Mouse (Mus musculus) megakaryocyte-erythroid progenitor cell, adult 5-6 weeks (primary cell): ENCODE data around the gene Ccdc78. TPM values are rescaled to one million over a fixed set of nuclear protein-coding genes. Genes with fewer than 3 reads are reported as not detected.

Experiments used
- total RNA-seq, 2 experiments: library from RNA; stranded (forward) in 1 of 2; stranded (reverse) in 1 of 2; fragments of 200-1000, 215-1000 nt in 1 of 2; fragments of >200 nt in 1 of 2; fragmentation: Nextera tagmentation in 1 of 2; gene quantifications; 2 replicates each; pipeline ENCODE4 v1.2.3; 2014 to 2017

The Ccdc78 gene
- total RNA-seq, 2 experiments from 2014 or later, result not detected

Other genes with a start within 250 kb of the Ccdc78 start
- not detected in 2 replicates for gene Sox8, start 215.9 kb upstream of the Ccdc78 start, total RNA-seq (2014; fragmentation: Nextera tagmentation)
- gene Sox8, start 215.9 kb upstream of the Ccdc78 start, total RNA-seq (2017), result not detected in 2 replicates
- gene Lmf1, start 207.5 kb upstream of the Ccdc78 start, total RNA-seq (2014; fragmentation: Nextera tagmentation), result 17.6 and 24.2 TPM in 2 replicates
- gene Lmf1, start 207.5 kb upstream of the Ccdc78 start, total RNA-seq (2017), result 3.2 and 4.8 TPM in 2 replicates
- not detected in 2 replicates for gene Gng13, start 69.4 kb upstream of the Ccdc78 start, total RNA-seq (2014; fragmentation: Nextera tagmentation)
- gene Gng13, start 69.4 kb upstream of the Ccdc78 start, total RNA-seq (2017), result not detected in 2 replicates
- gene Chtf18, start 59.2 kb upstream of the Ccdc78 start, total RNA-seq (2014; fragmentation: Nextera tagmentation), result 59.0 and 65.4 TPM in 2 replicates
- gene Chtf18, start 59.2 kb upstream of the Ccdc78 start, total RNA-seq (2017), result 39.0 and 53.3 TPM in 2 replicates
- 14.9 and 17.8 TPM in 2 replicates for gene Rpusd1, start 58.9 kb upstream of the Ccdc78 start, total RNA-seq (2014; fragmentation: Nextera tagmentation)
- 1.8 and 2.1 TPM in 2 replicates for gene Rpusd1, start 58.9 kb upstream of the Ccdc78 start, total RNA-seq (2017)
- not detected in 2 replicates for gene Mslnl, start 50.5 kb upstream of the Ccdc78 start, total RNA-seq (2014; fragmentation: Nextera tagmentation)
- gene Mslnl, start 50.5 kb upstream of the Ccdc78 start, total RNA-seq (2017), result not detected in 2 replicates
- gene Msln, start 32.2 kb upstream of the Ccdc78 start, total RNA-seq (2014; fragmentation: Nextera tagmentation), result not detected in 2 replicates
- gene Msln, start 32.2 kb upstream of the Ccdc78 start, total RNA-seq (2017), result not detected in 2 replicates
- gene Narfl, start 12.8 kb upstream of the Ccdc78 start, total RNA-seq (2014; fragmentation: Nextera tagmentation), result 20.4 and 29.9 TPM in 2 replicates
- gene Narfl, start 12.8 kb upstream of the Ccdc78 start, total RNA-seq (2017), result 10.3 and 23.8 TPM in 2 replicates
- gene Haghl, start 907 bp upstream of the Ccdc78 start, total RNA-seq (2014; fragmentation: Nextera tagmentation), result 10.7 and 18.1 TPM in 2 replicates
- gene Haghl, start 907 bp upstream of the Ccdc78 start, total RNA-seq (2017), result 11.8 and 15.7 TPM in 2 replicates
- 62.4 and 172 TPM in 2 replicates for gene Fam173a, start 6.3 kb downstream of the Ccdc78 start, total RNA-seq (2014; fragmentation: Nextera tagmentation)
- 11.1 and 21.4 TPM in 2 replicates for gene Fam173a, start 6.3 kb downstream of the Ccdc78 start, total RNA-seq (2017)
- gene AC134908.4, start 9.1 kb downstream of the Ccdc78 start, total RNA-seq (2014; fragmentation: Nextera tagmentation), result 19.1 TPM in 1 of 2 replicates, not detected in the other
- gene AC134908.4, start 9.1 kb downstream of the Ccdc78 start, total RNA-seq (2017), result not detected in 2 replicates
- gene Metrn, start 10.6 kb downstream of the Ccdc78 start, total RNA-seq (2014; fragmentation: Nextera tagmentation), result 20.6 and 22.9 TPM in 2 replicates
- 11.3 and 15.5 TPM in 2 replicates for gene Metrn, start 10.6 kb downstream of the Ccdc78 start, total RNA-seq (2017)
- gene Fbxl16, start 22.5 kb downstream of the Ccdc78 start, total RNA-seq (2014; fragmentation: Nextera tagmentation), result 0.26 TPM in 1 of 2 replicates, not detected in the other
- gene Fbxl16, start 22.5 kb downstream of the Ccdc78 start, total RNA-seq (2017), result not detected in 2 replicates
- 16.6 and 33.3 TPM in 2 replicates for gene Wdr24, start 37.0 kb downstream of the Ccdc78 start, total RNA-seq (2014; fragmentation: Nextera tagmentation)
- 15.5 and 17.2 TPM in 2 replicates for gene Wdr24, start 37.0 kb downstream of the Ccdc78 start, total RNA-seq (2017)
- gene Jmjd8, start 42.3 kb downstream of the Ccdc78 start, total RNA-seq (2014; fragmentation: Nextera tagmentation), result 20.1 and 31.7 TPM in 2 replicates
- gene Jmjd8, start 42.3 kb downstream of the Ccdc78 start, total RNA-seq (2017), result 19.5 and 21.5 TPM in 2 replicates
- 89.4 and 112 TPM in 2 replicates for gene Stub1, start 46.8 kb downstream of the Ccdc78 start, total RNA-seq (2014; fragmentation: Nextera tagmentation)
- gene Stub1, start 46.8 kb downstream of the Ccdc78 start, total RNA-seq (2017), result 77.6 and 77.7 TPM in 2 replicates
- 0.50 and 2.0 TPM in 2 replicates for gene Rhbdl1, start 50.7 kb downstream of the Ccdc78 start, total RNA-seq (2014; fragmentation: Nextera tagmentation)
- gene Rhbdl1, start 50.7 kb downstream of the Ccdc78 start, total RNA-seq (2017), result 0.30 and 0.47 TPM in 2 replicates
- 1.7 and 6.4 TPM in 2 replicates for gene Gm20683, start 55.2 kb downstream of the Ccdc78 start, total RNA-seq (2014; fragmentation: Nextera tagmentation)
- gene Gm20683, start 55.2 kb downstream of the Ccdc78 start, total RNA-seq (2017), result not detected in 2 replicates
- 51.2 and 54.8 TPM in 2 replicates for gene Rhot2, start 58.3 kb downstream of the Ccdc78 start, total RNA-seq (2014; fragmentation: Nextera tagmentation)
- 21.3 and 27.4 TPM in 2 replicates for gene Rhot2, start 58.3 kb downstream of the Ccdc78 start, total RNA-seq (2017)
- gene Wdr90, start 74.9 kb downstream of the Ccdc78 start, total RNA-seq (2014; fragmentation: Nextera tagmentation), result 43.3 and 47.4 TPM in 2 replicates
- gene Wdr90, start 74.9 kb downstream of the Ccdc78 start, total RNA-seq (2017), result 4.6 and 10.0 TPM in 2 replicates
- gene Mcrip2, start 82.2 kb downstream of the Ccdc78 start, total RNA-seq (2014; fragmentation: Nextera tagmentation), result 87.4 and 109 TPM in 2 replicates
- 35.6 and 40.8 TPM in 2 replicates for gene Mcrip2, start 82.2 kb downstream of the Ccdc78 start, total RNA-seq (2017)
- 26.3 and 37.6 TPM in 2 replicates for gene Mettl26, start 88.5 kb downstream of the Ccdc78 start, total RNA-seq (2014; fragmentation: Nextera tagmentation)
- gene Mettl26, start 88.5 kb downstream of the Ccdc78 start, total RNA-seq (2017), result 9.3 and 19.8 TPM in 2 replicates
- 0.87 TPM in 1 of 2 replicates, not detected in the other for gene Wfikkn1, start 94.3 kb downstream of the Ccdc78 start, total RNA-seq (2014; fragmentation: Nextera tagmentation)
- gene Wfikkn1, start 94.3 kb downstream of the Ccdc78 start, total RNA-seq (2017), result 0.19 and 1.4 TPM in 2 replicates
- gene Rab40c, start 133.1 kb downstream of the Ccdc78 start, total RNA-seq (2014; fragmentation: Nextera tagmentation), result 2.4 and 8.9 TPM in 2 replicates
- gene Rab40c, start 133.1 kb downstream of the Ccdc78 start, total RNA-seq (2017), result 7.9 and 30.2 TPM in 2 replicates
- 211 and 231 TPM in 2 replicates for gene Pigq, start 158.4 kb downstream of the Ccdc78 start, total RNA-seq (2014; fragmentation: Nextera tagmentation)
- 102 and 156 TPM in 2 replicates for gene Pigq, start 158.4 kb downstream of the Ccdc78 start, total RNA-seq (2017)
- not detected in 2 replicates for gene Nhlrc4, start 158.4 kb downstream of the Ccdc78 start, total RNA-seq (2014; fragmentation: Nextera tagmentation)
- gene Nhlrc4, start 158.4 kb downstream of the Ccdc78 start, total RNA-seq (2017), result not detected in 2 replicates
- gene A930017K11Rik, start 166.0 kb downstream of the Ccdc78 start, total RNA-seq (2014; fragmentation: Nextera tagmentation), result not detected in 2 replicates
- 0.05 TPM in 1 of 2 replicates, not detected in the other for gene A930017K11Rik, start 166.0 kb downstream of the Ccdc78 start, total RNA-seq (2017)
- 14.8 and 18.4 TPM in 2 replicates for gene Capn15, start 199.2 kb downstream of the Ccdc78 start, total RNA-seq (2014; fragmentation: Nextera tagmentation)
- gene Capn15, start 199.2 kb downstream of the Ccdc78 start, total RNA-seq (2017), result 1.7 and 3.5 TPM in 2 replicates